Mouse (Mus musculus): ENCODE data around the gene Ksr1. TPM values are rescaled to one million over a fixed set of nuclear protein-coding genes. Genes with fewer than 3 reads are reported as not detected.
A peak's percentile ranks its signal among the peaks of the same experiment; 100 is the strongest.

Gene Ksr1
- polyA plus RNA-seq, 1 experiment: 20.3 TPM

- TF ChIP-seq GATA1 (IDR thresholded peaks at IDR 0.05; ENCODE audit: low read length): no peak
These were observed 160.7 kb downstream of the Ksr1 start for GRCm38 (mm10) chr11:78985505-78985904.

DNA sequence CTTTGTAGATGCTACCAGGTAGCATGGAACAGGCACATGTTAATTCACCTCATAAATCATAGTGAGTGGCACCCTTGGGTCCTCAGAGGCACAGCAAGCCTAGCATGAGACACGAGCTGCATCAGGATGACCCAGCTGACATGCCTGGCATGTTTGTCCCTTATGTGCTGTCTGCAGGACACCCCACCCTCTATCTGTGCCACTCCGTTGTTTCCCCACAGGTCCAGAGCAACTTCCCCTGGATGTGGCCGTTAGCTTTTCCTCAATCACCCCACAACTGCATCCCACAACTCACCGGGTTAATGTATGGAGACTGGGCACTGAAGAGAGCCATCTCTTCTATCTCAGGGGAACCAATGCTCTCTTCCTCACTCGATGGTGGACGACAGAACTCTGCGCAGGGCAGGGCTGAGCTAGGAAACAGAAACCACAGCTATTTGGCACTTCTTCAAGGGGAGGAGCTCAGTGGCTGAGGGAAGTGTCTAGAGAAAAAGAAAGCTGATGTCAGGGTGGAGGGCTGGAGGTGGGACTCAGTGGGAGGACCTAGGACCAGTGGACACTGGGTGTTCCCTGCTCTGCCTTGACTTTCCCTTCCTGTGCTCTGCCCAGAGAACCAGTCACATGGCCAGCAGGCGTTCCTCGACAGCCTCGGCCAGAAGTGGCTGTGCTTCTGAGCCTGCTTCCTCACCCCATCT is 161.6 kb downstream of the Ksr1 start, which contains the start of gene Lgals9:
Gene Lgals9 (minus strand): TSS at position 464 of the 695 bp plus-strand sequence.
- TF ChIP-seq GATA1 (IDR thresholded peaks at IDR 0.05; ENCODE audit: low read length): no peak

GRCm38 (mm10) chr11:78983539-78983938 is 162.7 kb downstream of the Ksr1 start:
- no peak for TF ChIP-seq GATA1 (IDR thresholded peaks at IDR 0.05; ENCODE audit: low read length)

GRCm38 (mm10) chr11:78982513-78983291 is 163.5 kb downstream of the Ksr1 start:
- TF ChIP-seq GATA1 (IDR thresholded peaks at IDR 0.05; ENCODE audit: low read length): no peak

GRCm38 (mm10) chr11:78982042-78982441 is 164.2 kb downstream of the Ksr1 start:
- TF ChIP-seq GATA1 (IDR thresholded peaks at IDR 0.05; ENCODE audit: low read length): no peak

GRCm38 (mm10) chr11:78980083-78980634 is 166.0 kb downstream of the Ksr1 start:
- TF ChIP-seq GATA1 (IDR thresholded peaks at IDR 0.05; ENCODE audit: low read length): peak; percentile 56

GRCm38 (mm10) chr11:78978176-78979019 is 167.8 kb downstream of the Ksr1 start:
- TF ChIP-seq GATA1 (IDR thresholded peaks at IDR 0.05; ENCODE audit: low read length): no peak

DNA sequence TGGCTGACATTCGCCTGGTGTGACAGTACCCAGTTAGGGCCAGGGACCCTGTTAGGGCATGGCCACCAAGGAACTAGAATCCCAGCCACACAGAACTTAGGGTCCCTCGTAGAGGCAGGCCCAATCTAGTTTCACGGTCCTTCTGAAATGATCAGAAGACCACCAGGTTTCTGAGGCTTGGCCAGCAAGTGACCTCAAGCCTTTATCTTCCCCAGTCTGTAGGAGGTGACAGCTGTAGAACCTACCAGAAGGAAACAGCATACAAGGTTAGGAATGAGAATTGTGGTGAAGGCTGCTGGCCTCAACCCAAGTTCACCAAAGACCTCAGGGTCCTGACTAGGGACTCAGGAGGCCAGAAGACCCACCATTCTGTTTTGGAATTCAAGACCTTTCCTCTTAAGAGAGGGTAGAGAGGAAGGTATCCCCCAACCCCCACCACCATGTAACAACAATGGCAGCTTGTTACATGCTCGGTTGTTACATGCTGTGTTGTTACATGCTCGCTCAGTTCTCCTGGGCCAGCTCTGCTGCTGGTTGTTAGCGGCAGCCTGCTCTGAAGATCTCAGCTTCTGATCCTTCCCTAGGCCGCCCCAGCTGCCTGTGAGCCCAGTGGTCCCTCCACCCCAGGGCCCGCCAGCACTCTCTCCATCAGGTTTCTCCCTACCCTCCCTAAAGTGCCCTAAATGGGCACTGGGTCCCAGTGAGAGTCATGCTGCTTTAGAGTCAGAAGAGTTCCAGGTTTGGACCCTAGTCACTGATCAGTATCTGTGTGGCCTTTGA is 169.3 kb downstream of the Ksr1 start:
- no peak for TF ChIP-seq GATA1 (IDR thresholded peaks at IDR 0.05; ENCODE audit: low read length)

- no peak for TF ChIP-seq GATA1 (IDR thresholded peaks at IDR 0.05; ENCODE audit: low read length)
These were observed 172.6 kb downstream of the Ksr1 start for GRCm38 (mm10) chr11:78973381-78974150.

GRCm38 (mm10) chr11:78972811-78973351 is 173.3 kb downstream of the Ksr1 start:
- no peak for TF ChIP-seq GATA1 (IDR thresholded peaks at IDR 0.05; ENCODE audit: low read length)

GRCm38 (mm10) chr11:78972328-78972727 is 173.9 kb downstream of the Ksr1 start:
- no peak for TF ChIP-seq GATA1 (IDR thresholded peaks at IDR 0.05; ENCODE audit: low read length)

GRCm38 (mm10) chr11:78971746-78972145 is 174.5 kb downstream of the Ksr1 start:
- no peak for TF ChIP-seq GATA1 (IDR thresholded peaks at IDR 0.05; ENCODE audit: low read length)

DNA sequence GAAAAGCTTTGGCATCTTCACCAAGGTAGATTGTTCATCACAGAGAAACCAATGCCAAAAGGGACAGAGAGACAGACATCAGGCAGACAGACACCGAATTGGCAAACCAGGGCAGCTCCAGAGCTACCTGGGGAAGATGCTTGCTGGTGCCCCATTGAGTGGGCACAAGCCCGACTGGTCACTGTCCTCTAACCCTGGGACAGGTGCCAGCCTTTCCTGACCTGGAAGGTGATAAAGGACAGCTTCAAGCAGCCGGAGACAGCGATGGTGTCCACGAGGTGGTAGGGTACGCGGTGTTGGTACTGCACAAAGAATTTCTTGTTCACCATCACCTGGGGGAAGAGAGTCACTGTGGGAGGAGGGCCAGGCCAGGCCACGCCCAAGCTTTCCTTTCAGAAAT is 175.1 kb downstream of the Ksr1 start:
- no peak for TF ChIP-seq GATA1 (IDR thresholded peaks at IDR 0.05; ENCODE audit: low read length)

GRCm38 (mm10) chr11:78968121-78968520 is 178.1 kb downstream of the Ksr1 start:
- TF ChIP-seq GATA1 (IDR thresholded peaks at IDR 0.05; ENCODE audit: low read length): no peak

All from G1E-ER4 (cell line).